Mouse (Mus musculus): ENCODE results near the gene Olfr199.
"Not testable (repeated sequence)": the region's sequence is repeated elsewhere in the genome, so short reads cannot be mapped to it uniquely, and the experiment has no call there.

Olfr199 gene

DNA sequence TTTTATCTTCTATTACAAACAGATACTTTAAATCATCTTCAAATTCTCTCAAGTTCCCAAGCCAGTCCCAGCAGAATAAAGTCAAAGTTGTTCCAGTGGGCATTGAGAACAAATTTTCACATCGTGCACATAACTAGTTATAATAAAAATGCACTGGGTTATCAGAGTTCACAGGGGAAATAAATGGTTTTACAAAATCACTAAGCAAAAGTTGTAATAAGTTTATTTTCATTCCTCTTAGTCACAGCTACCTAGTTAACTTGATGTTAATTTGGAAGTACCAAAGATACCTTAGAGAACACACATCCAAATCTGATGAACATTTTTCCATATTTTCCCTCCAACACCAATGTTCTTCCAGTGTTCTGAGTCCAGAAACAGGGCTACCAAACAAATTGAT, at the start of gene Olfr199:
Olfr199 (minus strand) TSS at position 101 of the 400 bp plus-strand sequence.
- not testable (repeated sequence) for DNase-seq

- DNase-seq: not testable (repeated sequence)
These were observed 49.5 kb upstream of the Olfr199 start for GRCm38 (mm10) chr16:59269097-59269496.

- no peak for DNase-seq
These were observed 30.1 kb upstream of the Olfr199 start for GRCm38 (mm10) chr16:59249684-59250083.

- not testable (repeated sequence) for DNase-seq
These were observed 1.7 kb downstream of the Olfr199 start for GRCm38 (mm10) chr16:59217861-59218260.

DNA sequence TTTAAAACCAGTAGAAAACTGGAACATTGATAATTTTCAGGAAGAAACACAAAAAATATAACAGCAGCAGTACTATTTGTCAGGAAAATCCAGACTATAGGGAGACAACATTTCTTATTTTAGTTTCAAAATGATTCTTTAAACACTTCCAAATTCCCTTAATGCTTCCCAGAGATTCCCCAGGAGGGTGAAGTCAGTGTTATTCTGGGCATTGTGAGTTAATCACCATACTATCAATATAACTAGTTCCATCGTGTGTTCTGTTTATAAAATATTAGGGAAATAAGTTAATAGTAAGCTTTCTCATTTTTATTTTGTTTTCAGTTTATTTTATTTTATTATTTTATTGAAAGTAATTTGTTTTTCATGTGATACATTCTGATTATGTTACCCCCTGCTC, 16.1 kb downstream of the Olfr199 start, which contains the start of gene Olfr198:
Olfr198 (minus strand) TSS at position 101 of the 400 bp plus-strand sequence.
- not testable (repeated sequence) for DNase-seq

DNA sequence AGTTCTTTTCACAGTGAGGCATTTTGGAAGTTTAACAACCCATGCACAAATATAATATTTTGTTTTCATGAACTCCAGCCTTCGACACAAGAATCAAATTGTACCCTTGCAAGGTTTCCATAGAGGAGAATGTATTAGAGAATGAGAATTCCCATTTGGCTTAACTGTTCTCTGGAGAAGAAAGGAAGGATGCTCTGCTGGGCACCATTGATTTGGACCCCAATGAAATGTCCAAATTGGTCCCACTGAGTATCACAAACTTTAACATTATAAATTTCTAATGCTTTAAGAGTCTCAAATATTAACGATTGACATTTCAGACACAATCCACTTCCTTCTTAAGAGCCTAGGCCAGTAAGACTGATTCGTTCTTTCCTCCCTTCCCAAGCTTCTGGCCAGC, 49.2 kb downstream of the Olfr199 start, which contains the start of gene Olfr196:
Olfr196 (minus strand) TSS at position 101 of the 400 bp plus-strand sequence.
- DNase-seq: no peak
